Mouse (Mus musculus) kidney, embryonic 16.5 days (tissue): Measurements from ENCODE around the gene Gnaq. TPM values are rescaled to one million over a fixed set of nuclear protein-coding genes. Genes with fewer than 3 reads are reported as not detected.

Experiments
- ATAC-seq: fragments of 200-750 bp; cut with Nextera tagmentation; 2 replicates; pipeline ENCODE4 v1.8.0; 2017; ENCODE audit warnings: moderate TSS enrichment; ENCODE audit not compliant: low FRiP score, low TSS enrichment
- H3K27ac ChIP-seq: fragments of 300-500 bp; sonication (generic); 2 replicates; pipeline ENCODE4 v1.5.1; 2014; ENCODE audit warnings: low read length
- H3K27me3 ChIP-seq: fragments of 300-500 bp; sonication (generic); 2 replicates; pipeline ENCODE4 v1.6.1; 2014; ENCODE audit warnings: low read length, control low read depth, mixed read lengths; ENCODE audit not compliant: insufficient read depth
- H3K36me3 ChIP-seq: fragments of 300-500 bp; sonication (generic); 2 replicates; pipeline ENCODE4 v1.6.1; 2014; ENCODE audit warnings: low read length, control low read depth, mixed read lengths; ENCODE audit not compliant: insufficient read depth
- H3K4me1 ChIP-seq: fragments of 300-500 bp; sonication (generic); 2 replicates; pipeline ENCODE4 v1.6.1; 2014; ENCODE audit warnings: low read length, control low read depth, mixed read lengths; ENCODE audit not compliant: insufficient read depth
- H3K4me2 ChIP-seq: fragments of 300-500 bp; sonication (generic); replicated peaks from 2 replicates; pipeline ENCODE4 v1.6.1; 2014; ENCODE audit warnings: low read depth, low read length
- H3K4me3 ChIP-seq: fragments of 300-500 bp; sonication (generic); 2 replicates; pipeline ENCODE4 v1.5.1; 2014; ENCODE audit warnings: mild to moderate bottlenecking, low read length
- H3K9ac ChIP-seq: fragments of 300-500 bp; sonication (generic); replicated peaks from 2 replicates; pipeline ENCODE4 v1.6.1; 2014; ENCODE audit warnings: low read length
- H3K9me3 ChIP-seq: fragments of 300-500 bp; sonication (generic); 2 replicates; pipeline ENCODE4 v1.6.1; 2016; ENCODE audit warnings: low read length, control low read depth
- WGBS: fragments of 180-500 bp; shearing (Covaris S2); extraction: QIAGEN DNeasy Blood & Tissue Kit; methylation state at CpG from one replicate; pipeline ENCODE4 v1.1.7; 2014; 5-methylcytosine and 5-hydroxymethylcytosine counted together
- polyA plus RNA-seq: library from polyadenylated mRNA; unstranded; fragments of >200 nt; fragmentation: Nextera tagmentation; extraction: Ambion mirVana; gene quantifications from 2 replicates; pipeline ENCODE4 v1.2.1, GENCODE M21; 2015

Gnaq gene
- polyA plus RNA-seq, 1 experiment from 2014 or later = 40.0 TPM

DNA sequence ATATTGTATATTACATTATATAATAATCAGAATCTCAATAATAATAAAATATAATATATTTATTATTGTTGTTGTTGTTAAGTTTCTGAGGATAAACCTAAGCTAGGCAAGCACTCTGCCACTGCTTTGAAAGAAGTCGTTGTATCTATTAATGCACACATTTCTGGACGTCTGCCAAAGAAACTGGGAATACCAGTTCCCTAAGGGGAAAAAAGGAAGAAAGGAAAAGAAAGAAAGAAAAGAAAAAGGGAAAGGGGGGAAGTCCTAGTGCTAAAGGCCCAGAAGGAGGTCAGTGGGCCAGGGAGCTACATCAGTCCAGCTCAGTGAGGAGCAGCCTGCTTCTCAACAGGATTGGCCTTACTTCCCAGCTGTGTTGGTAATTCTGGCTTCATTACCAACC lies 11.3 kb upstream of the Gnaq start:
- Histone ChIP-seq H3K9me3 (no peaks in the 10 kb centered on the region), H3K9ac (no peak overlapping the region), H3K27ac (no peak overlapping the region), H3K36me3 (no peaks in the 10 kb centered on the region), H3K27me3 (no peaks in the 10 kb centered on the region), H3K4me1 (no peaks in the 10 kb centered on the region), H3K4me3 (no peak overlapping the region), H3K4me2 (no peak overlapping the region)
- WGBS = 38% methylated on average over 2 of the region's 2 CpGs
- no peak for ATAC-seq

DNA sequence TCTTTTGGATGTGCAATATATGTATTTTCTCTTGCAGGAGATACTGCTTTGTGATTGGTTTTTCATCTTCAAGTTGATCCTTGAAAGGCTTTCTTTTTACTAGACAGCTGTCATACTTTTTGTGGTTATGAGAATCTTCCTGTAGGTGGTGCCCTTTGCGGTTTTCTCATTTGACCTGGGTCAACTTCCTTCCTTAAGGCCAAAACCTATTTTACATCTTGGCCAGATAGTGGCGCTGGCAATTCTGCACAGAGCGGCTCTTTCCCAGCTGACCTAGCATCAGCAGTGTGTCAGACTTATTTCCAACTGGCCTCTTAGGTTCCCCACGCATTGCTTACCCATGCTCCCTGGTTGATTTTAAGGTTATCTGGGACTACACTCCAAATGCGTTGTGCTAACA lies 3.9 kb upstream of the Gnaq start:
- no peaks in the 10 kb centered on the region for H3K36me3 ChIP-seq
- WGBS = 64% methylated on average over 5 of the region's 5 CpGs
- no peaks in the 10 kb centered on the region for H3K27me3 ChIP-seq
- H3K27ac ChIP-seq = no peak overlapping the region
- H3K4me3 ChIP-seq = no peak overlapping the region
- H3K4me1 ChIP-seq = peaks cover 15% of the 10 kb centered on the region
- no peaks in the 10 kb centered on the region for H3K9me3 ChIP-seq
- H3K4me2 ChIP-seq = no peak overlapping the region
- ATAC-seq = no peak
- H3K9ac ChIP-seq = no peak overlapping the region

DNA sequence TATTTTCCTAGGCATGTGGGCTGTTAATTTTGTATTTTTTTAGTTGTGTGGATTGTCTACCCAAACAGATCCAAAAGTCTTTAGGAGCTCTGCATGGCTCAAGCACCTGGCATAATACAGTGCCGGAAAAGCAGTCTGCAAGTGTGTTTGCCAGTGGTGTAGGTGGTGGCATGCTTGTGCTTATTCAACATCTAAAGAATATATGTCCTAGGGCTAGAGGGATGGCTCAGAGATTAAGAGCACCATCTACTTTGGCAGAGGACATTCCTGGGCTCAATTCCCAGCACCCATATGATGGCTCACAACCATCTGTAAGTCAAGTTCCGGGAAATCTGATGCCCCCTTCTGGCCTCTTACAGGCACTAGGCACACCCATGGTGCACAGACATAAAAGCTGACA lies 3.5 kb upstream of the Gnaq start:
- H3K9me3 ChIP-seq = no peaks in the 10 kb centered on the region

DNA sequence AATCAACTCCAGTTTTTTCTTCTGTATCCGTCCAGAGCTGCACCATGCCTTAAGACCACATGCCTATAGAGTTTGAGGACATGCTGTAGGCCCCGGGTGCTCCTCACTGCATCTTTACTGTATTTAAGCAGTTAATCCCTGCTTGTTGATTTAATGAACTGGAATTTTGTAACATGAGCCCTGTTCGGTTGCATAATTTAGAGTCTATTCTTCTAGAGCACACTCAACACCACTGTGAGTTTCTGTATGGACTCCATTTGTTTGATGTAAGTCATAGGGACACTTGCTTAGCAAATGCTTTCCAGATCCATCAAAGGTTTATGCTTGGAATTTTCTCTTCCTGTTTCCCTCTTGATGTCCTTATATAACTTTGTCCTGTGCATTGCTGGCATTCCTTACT lies 2.2 kb upstream of the Gnaq start:
- peak overlapping the region; percentile 11; the same call in 1 of the 2 replicates for H3K27ac ChIP-seq

More for the DNA sequence above, 3.5 kb upstream of the Gnaq start:
- Histone ChIP-seq H3K27me3 (no peaks in the 10 kb centered on the region), H3K9ac (no peak overlapping the region), H3K4me3 (no peak overlapping the region), H3K36me3 (no peaks in the 10 kb centered on the region), H3K27ac (no peak overlapping the region), H3K4me1 (peaks cover 17% of the 10 kb centered on the region), H3K4me2 (no peak overlapping the region)
- ATAC-seq = no peak
- WGBS = 95% methylated on average over 2 of the region's 2 CpGs

DNA sequence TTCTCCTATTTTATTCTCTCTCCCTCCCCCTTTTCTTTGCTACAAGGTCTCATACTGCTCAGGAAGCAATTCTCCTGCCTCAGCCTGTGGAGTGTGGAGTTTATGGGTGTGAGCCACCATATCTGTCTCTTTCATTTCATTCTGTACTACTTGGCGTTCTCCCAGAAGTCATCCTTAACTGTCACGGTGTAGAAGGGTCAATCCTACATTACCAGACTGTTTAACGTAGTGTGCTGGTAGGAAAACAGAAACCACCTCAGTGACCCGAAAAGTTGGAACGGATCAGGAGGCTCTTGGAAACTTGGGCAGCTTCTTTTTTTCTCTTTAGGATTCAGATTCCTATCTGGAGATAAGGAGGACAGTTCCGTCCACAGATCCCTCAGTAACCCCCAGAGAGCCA lies 800 bp upstream of the Gnaq start:
- Histone ChIP-seq H3K9ac (peak overlapping the region; percentile 99), H3K27ac (peak overlapping the region; percentile 89), H3K4me2 (peak overlapping the region; percentile 69), H3K27me3 (no peaks in the 10 kb centered on the region), H3K4me1 (peaks cover 31% of the 10 kb centered on the region), H3K4me3 (peak overlapping the region; percentile 93), H3K36me3 (no peaks in the 10 kb centered on the region), H3K9me3 (no peaks in the 10 kb centered on the region)
- WGBS = 7% methylated on average over 6 of the region's 6 CpGs
- peak; percentile 12 for ATAC-seq

More for the DNA sequence above, 2.2 kb upstream of the Gnaq start:
- H3K9ac ChIP-seq = no peak overlapping the region
- H3K9me3 ChIP-seq = no peaks in the 10 kb centered on the region
- peaks cover 26% of the 10 kb centered on the region for H3K4me1 ChIP-seq
- H3K27me3 ChIP-seq = no peaks in the 10 kb centered on the region
- H3K4me3 ChIP-seq = no peak overlapping the region
- H3K36me3 ChIP-seq = no peaks in the 10 kb centered on the region
- no peak overlapping the region for H3K4me2 ChIP-seq
- 40% methylated on average over 3 of the region's 3 CpGs for WGBS
- no peak for ATAC-seq

DNA sequence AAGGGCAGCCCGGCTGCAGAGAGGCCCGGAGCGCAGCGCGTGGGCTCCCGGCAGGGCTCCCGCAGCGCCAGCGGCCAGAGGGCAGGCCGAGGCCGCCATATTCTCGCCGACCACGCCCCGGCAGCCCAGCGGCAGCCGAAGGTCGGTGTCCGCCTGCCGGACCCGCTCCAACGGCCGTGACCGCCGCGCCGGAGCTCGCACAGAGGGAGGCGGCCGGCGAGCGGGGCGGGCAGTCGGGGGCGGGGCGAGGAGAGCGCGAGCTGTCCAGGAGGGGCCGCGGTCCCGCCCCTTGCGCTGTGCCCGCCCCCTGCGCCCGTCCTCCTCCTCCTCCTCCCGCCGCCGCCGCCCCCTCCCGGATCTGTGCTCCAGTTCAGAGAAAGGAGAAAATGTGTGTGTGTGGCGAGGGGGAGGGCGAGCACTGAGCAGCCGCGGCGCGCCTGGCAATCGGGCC lies 266 bp upstream of the Gnaq start:
- H3K27ac ChIP-seq = peak overlapping the region; percentile 96
- H3K9ac ChIP-seq = peak overlapping the region; percentile 99
- peak overlapping the region; percentile 93 for H3K4me3 ChIP-seq
- H3K27me3 ChIP-seq = no peaks in the 10 kb centered on the region
- no peaks in the 10 kb centered on the region for H3K9me3 ChIP-seq
- peak; percentile 96 for ATAC-seq
- under 1% methylated on average over 27 of the region's 57 CpGs for WGBS
- no peaks in the 10 kb centered on the region for H3K36me3 ChIP-seq
- peaks cover 36% of the 10 kb centered on the region for H3K4me1 ChIP-seq
- H3K4me2 ChIP-seq = peak overlapping the region; percentile 69

DNA sequence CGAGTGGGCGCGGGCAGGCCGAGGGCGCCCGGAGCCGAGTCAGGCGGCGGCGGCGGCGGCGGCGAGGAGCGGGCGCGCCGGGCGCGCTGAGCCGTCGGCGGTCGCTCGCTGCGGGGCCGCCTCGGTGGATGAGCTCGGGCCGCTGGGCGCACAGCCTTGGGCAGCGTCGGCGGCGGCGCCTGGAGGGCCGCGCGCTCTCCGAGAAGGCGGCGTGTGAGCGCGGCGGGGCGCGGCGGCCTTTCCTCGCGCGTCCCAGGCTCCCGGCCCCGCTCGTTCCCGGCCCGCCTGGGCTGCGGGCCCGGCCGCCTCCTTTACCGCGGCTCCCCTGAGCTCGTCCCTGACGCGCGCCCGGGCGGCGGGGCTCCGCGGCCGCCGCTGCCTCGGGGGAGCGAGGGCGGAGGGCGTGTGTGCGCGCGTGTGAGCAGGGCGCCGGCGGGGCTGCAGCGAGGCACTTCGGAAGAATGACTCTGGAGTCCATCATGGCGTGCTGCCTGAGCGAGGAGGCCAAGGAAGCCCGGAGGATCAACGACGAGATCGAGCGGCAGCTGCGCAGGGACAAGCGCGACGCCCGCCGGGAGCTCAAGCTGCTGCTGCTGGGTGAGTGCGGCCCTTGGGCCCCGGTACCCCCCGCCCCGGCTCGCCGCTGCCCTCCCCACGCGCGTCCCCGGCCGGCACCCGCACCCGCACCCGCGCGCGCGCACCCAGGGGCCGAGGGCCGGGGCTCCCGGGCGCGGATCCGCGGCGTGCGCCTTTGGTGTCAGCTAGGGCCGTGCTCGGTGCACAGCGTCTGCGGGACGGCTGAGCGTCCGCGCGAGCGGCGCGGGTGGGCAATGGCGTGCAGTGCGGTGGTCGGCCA lies 462 bp downstream of the Gnaq start:
- ATAC-seq = peak; percentile 70
- Histone ChIP-seq H3K9me3 (no peaks in the 10 kb centered on the region), H3K4me2 (peak overlapping the region; percentile 69), H3K27me3 (no peaks in the 10 kb centered on the region), H3K27ac (peak overlapping the region; percentile 96), H3K9ac (peak overlapping the region; percentile 99), H3K36me3 (no peaks in the 10 kb centered on the region), H3K4me1 (peaks cover 43% of the 10 kb centered on the region), H3K4me3 (peak overlapping the region; percentile 93)
- 0% methylated on average over 97 of the region's 139 CpGs for WGBS

DNA sequence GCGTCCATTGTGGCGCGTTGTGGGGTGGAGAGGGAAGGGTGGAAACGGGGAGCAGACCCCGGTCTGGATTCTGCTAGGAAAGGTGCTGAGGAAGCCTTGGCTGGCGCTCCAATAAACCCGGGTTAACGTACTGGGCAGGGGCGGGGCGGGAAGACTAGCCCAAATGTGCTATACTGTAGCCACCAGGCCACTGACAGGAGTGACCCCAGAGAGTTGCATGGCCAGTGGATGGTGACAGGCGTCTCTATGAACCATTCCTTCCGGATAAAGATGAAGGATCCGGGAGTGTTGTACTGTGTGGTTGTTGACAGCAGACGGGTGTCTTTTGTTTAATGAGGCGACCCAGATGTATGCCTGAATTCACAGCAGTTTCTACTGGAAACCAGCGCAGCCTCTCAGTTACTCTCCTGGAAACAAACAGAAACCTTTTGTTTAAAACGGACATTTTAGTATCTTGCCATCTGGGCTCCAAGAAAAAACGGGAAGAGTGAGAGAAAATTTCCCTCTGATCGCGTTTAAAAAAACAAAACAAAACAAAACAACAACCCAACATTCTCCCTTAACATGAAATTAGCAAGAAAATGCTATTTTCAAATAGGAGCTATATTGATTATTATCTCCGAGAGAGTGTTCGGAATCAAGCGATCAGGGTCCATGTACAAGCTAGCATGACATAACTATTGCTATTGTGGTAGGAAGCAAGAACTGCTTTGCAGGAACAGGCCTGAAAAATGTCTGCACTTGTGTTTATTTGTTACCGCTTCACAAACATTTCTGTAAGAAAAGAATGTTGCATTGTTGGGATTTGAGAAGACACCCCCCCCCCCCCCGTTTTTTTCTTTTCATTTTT lies 1.3 kb downstream of the Gnaq start:
- peak overlapping the region; percentile 96 for H3K27ac ChIP-seq
- H3K27me3 ChIP-seq = no peaks in the 10 kb centered on the region
- peak overlapping the region; percentile 99 for H3K9ac ChIP-seq
- ATAC-seq = peak; percentile 16; the same call in 1 of the 2 replicates
- H3K4me1 ChIP-seq = peaks cover 52% of the 10 kb centered on the region
- peak overlapping the region; percentile 69 for H3K4me2 ChIP-seq
- WGBS = 7% methylated on average over 25 of the region's 25 CpGs
- H3K4me3 ChIP-seq = peak overlapping the region; percentile 93
- no peaks in the 10 kb centered on the region for H3K9me3 ChIP-seq
- H3K36me3 ChIP-seq = no peaks in the 10 kb centered on the region

DNA sequence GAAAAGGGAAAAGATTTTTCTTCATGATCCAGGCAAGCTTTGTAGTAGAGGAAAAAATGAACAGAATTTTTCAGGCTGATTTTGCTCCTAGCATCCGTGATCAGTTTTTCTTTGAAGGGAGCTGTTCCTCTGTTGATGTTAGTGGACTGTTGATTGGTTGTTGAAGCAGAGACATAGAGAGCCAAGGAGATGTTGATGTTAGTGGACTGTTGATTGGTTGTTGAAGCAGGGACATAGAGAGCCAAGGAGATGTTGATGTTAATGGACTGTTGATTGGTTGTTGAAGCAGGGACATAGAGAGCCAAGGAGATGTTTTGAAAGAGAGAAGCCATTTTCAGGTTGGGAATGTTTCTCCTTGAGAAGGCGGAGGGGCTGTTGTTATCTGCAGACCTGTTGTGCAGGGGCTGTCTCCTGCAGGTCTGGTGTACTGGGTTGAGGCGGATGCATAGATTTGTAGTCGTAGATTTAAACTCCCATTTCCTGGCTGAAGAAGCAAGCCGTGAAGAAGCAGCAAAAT lies 5.5 kb downstream of the Gnaq start:
- H3K9me3 ChIP-seq = no peaks in the 10 kb centered on the region
- peaks cover 71% of the 10 kb centered on the region for H3K4me1 ChIP-seq
- ATAC-seq = no peak
- no peak overlapping the region for H3K4me2 ChIP-seq
- H3K27me3 ChIP-seq = no peaks in the 10 kb centered on the region
- no peak overlapping the region for H3K4me3 ChIP-seq
- WGBS = 39% methylated on average over 5 of the region's 5 CpGs
- no peak overlapping the region for H3K9ac ChIP-seq
- 0 out of 2 replicates have a peak, but pooled peaks cover 8% of the 10 kb centered on the region for H3K36me3 ChIP-seq
- H3K27ac ChIP-seq = no peak overlapping the region
